Mouse (Mus musculus) C2C12 (cell line): ENCODE data around the gene Marf1.

ENCODE experiments used
- CTCF ChIP-seq: IDR thresholded peaks from one replicate; pipeline ENCODE4 v1.5.1; 2011; ENCODE audit not compliant: control insufficient read depth, insufficient read depth, insufficient read length
- MAX ChIP-seq: IDR thresholded peaks from one replicate; pipeline ENCODE4 v1.6.1; 2011; ENCODE audit warnings: mild to moderate bottlenecking, control low read depth
- MYOG ChIP-seq: IDR thresholded peaks from one replicate; pipeline ENCODE4 v1.6.1; 2011; ENCODE audit not compliant: control insufficient read depth, insufficient read length; ENCODE audit errors: extremely low read depth
- USF1 ChIP-seq: IDR thresholded peaks from one replicate; pipeline ENCODE4 v1.6.1; 2011; ENCODE audit warnings: low read depth, mild to moderate bottlenecking, control low read depth, moderate library complexity

GRCm38 (mm10) chr16:14180163-14180733 is 17.1 kb upstream of the Marf1 start:
- TF ChIP-seq CTCF (no peak), USF1 (no peak), MYOG (no peak), MAX (no peak)
